Mouse (Mus musculus): ENCODE results near the gene Madcam1.

- TF ChIP-seq CTCF (conservative IDR thresholded peaks at IDR 0.05; ENCODE audit: low read length) = no peak
- TF ChIP-seq NANOG (IDR thresholded peaks at IDR 0.05; ENCODE audit: borderline replicate concordance, low read length) = no peak
Observed at GRCm38 (mm10) chr10:79637128-79638110, 26.9 kb upstream of the Madcam1 start, which contains the start of gene Shc2.
